Mouse (Mus musculus): ENCODE measurements around the gene Rnf187. TPM values are rescaled to one million over a fixed set of nuclear protein-coding genes. Genes with fewer than 3 reads are reported as not detected.

Rnf187 gene
- polyA plus RNA-seq, 1 experiment from 2014 or later, result 217 TPM

- Histone ChIP-seq H3K27me3 (ENCODE audit: insufficient read depth, low read length) (no peaks in the 10 kb centered on the region), H3K36me3 (ENCODE audit: insufficient read depth, low read length) (peaks cover 22% of the 10 kb centered on the region), H3K4me3 (ENCODE audit: low read length) (peak overlapping the region; percentile 81), H3K9ac (replicated peaks; ENCODE audit: low read length) (peak overlapping the region; percentile 83), H3K9me3 (ENCODE audit: low read length) (no peaks in the 10 kb centered on the region), H3K4me1 (ENCODE audit: insufficient read depth, low read length) (peaks cover 34% of the 10 kb centered on the region), H3K27ac (ENCODE audit: low read length) (no peak overlapping the region), H3K4me2 (replicated peaks; ENCODE audit: low read depth, low read length) (peak overlapping the region; percentile 94)
- WGBS, result 75% methylated on average over 3 of the region's 3 CpGs
- no peak for ATAC-seq (ENCODE audit: low FRiP score, low TSS enrichment)
Measured at GRCm38 (mm10) chr11:58979183-58979582, 40.5 kb upstream of the Rnf187 start.

GRCm38 (mm10) chr11:58978706-58979030, 40.0 kb upstream of the Rnf187 start:
- WGBS, result 3% methylated on average over 5 of the region's 5 CpGs

GRCm38 (mm10) chr11:58978027-58978705, 39.5 kb upstream of the Rnf187 start, which contains the start of gene Trim11:
Trim11 (plus strand) TSS chr11:58978093.
- Histone ChIP-seq H3K9ac (replicated peaks; ENCODE audit: low read length) (peak within 1 kb of the TSS; percentile 83), H3K9me3 (ENCODE audit: low read length) (no peaks in the 10 kb centered on the region), H3K36me3 (ENCODE audit: insufficient read depth, low read length) (peaks cover 16% of the 10 kb centered on the region), H3K4me3 (ENCODE audit: low read length) (peak within 1 kb of the TSS; percentile 81), H3K27me3 (ENCODE audit: insufficient read depth, low read length) (no peaks in the 10 kb centered on the region), H3K4me1 (ENCODE audit: insufficient read depth, low read length) (peaks cover 34% of the 10 kb centered on the region), H3K27ac (ENCODE audit: low read length) (peak within 1 kb of the TSS; percentile 90), H3K4me2 (replicated peaks; ENCODE audit: low read depth, low read length) (peak within 1 kb of the TSS; percentile 94)
- 0% methylated on average over 64 of the region's 64 CpGs for WGBS
- ATAC-seq (ENCODE audit: low FRiP score, low TSS enrichment), result peak; percentile 77

More at GRCm38 (mm10) chr11:58978706-58979030, 40.0 kb upstream of the Rnf187 start:
- Histone ChIP-seq H3K4me1 (ENCODE audit: insufficient read depth, low read length) (peaks cover 34% of the 10 kb centered on the region), H3K27me3 (ENCODE audit: insufficient read depth, low read length) (no peaks in the 10 kb centered on the region), H3K36me3 (ENCODE audit: insufficient read depth, low read length) (peaks cover 17% of the 10 kb centered on the region), H3K27ac (ENCODE audit: low read length) (no peak overlapping the region), H3K9ac (replicated peaks; ENCODE audit: low read length) (peak overlapping the region; percentile 83), H3K9me3 (ENCODE audit: low read length) (no peaks in the 10 kb centered on the region), H3K4me2 (replicated peaks; ENCODE audit: low read depth, low read length) (peak overlapping the region; percentile 94), H3K4me3 (ENCODE audit: low read length) (peak overlapping the region; percentile 81)
- ATAC-seq (ENCODE audit: low FRiP score, low TSS enrichment), result no peak

GRCm38 (mm10) chr11:58977607-58978026, 38.9 kb upstream of the Rnf187 start:
- 0% methylated on average over 21 of the region's 21 CpGs for WGBS
- Histone ChIP-seq H3K9me3 (ENCODE audit: low read length) (no peaks in the 10 kb centered on the region), H3K36me3 (ENCODE audit: insufficient read depth, low read length) (peaks cover 11% of the 10 kb centered on the region), H3K4me3 (ENCODE audit: low read length) (peak overlapping the region; percentile 81), H3K27ac (ENCODE audit: low read length) (peak overlapping the region; percentile 90), H3K4me1 (ENCODE audit: insufficient read depth, low read length) (peaks cover 34% of the 10 kb centered on the region), H3K4me2 (replicated peaks; ENCODE audit: low read depth, low read length) (peak overlapping the region; percentile 94), H3K27me3 (ENCODE audit: insufficient read depth, low read length) (no peaks in the 10 kb centered on the region), H3K9ac (replicated peaks; ENCODE audit: low read length) (peak overlapping the region; percentile 83)
- ATAC-seq (ENCODE audit: low FRiP score, low TSS enrichment), result peak; percentile 24; the same call in 1 of the 2 replicates

GRCm38 (mm10) chr11:58977150-58977549, 38.4 kb upstream of the Rnf187 start:
- ATAC-seq (ENCODE audit: low FRiP score, low TSS enrichment), result no peak
- Histone ChIP-seq H3K27me3 (ENCODE audit: insufficient read depth, low read length) (no peaks in the 10 kb centered on the region), H3K36me3 (ENCODE audit: insufficient read depth, low read length) (peaks cover 8% of the 10 kb centered on the region), H3K9me3 (ENCODE audit: low read length) (no peaks in the 10 kb centered on the region), H3K4me3 (ENCODE audit: low read length) (peak overlapping the region; percentile 81), H3K9ac (replicated peaks; ENCODE audit: low read length) (peak overlapping the region; percentile 83), H3K4me1 (ENCODE audit: insufficient read depth, low read length) (peaks cover 34% of the 10 kb centered on the region), H3K4me2 (replicated peaks; ENCODE audit: low read depth, low read length) (peak overlapping the region; percentile 94), H3K27ac (ENCODE audit: low read length) (peak overlapping the region; percentile 90)
- under 1% methylated on average over 29 of the region's 29 CpGs for WGBS

- H3K4me1 ChIP-seq (ENCODE audit: insufficient read depth, low read length), result peaks cover 32% of the 10 kb centered on the region
- H3K27ac ChIP-seq (ENCODE audit: low read length), result no peak overlapping the region
- no peak overlapping the region for H3K9ac ChIP-seq (replicated peaks; ENCODE audit: low read length)
- ATAC-seq (ENCODE audit: low FRiP score, low TSS enrichment), result no peak
- H3K4me3 ChIP-seq (ENCODE audit: low read length), result no peak overlapping the region
- H3K27me3 ChIP-seq (ENCODE audit: insufficient read depth, low read length), result no peaks in the 10 kb centered on the region
- WGBS, result 88% methylated on average over 3 of the region's 3 CpGs
- H3K9me3 ChIP-seq (ENCODE audit: low read length), result no peaks in the 10 kb centered on the region
- no peak overlapping the region for H3K4me2 ChIP-seq (replicated peaks; ENCODE audit: low read depth, low read length)
- peaks cover 16% of the 10 kb centered on the region for H3K36me3 ChIP-seq (ENCODE audit: insufficient read depth, low read length)
Measured at GRCm38 (mm10) chr11:58974414-58974813, 35.7 kb upstream of the Rnf187 start.

DNA sequence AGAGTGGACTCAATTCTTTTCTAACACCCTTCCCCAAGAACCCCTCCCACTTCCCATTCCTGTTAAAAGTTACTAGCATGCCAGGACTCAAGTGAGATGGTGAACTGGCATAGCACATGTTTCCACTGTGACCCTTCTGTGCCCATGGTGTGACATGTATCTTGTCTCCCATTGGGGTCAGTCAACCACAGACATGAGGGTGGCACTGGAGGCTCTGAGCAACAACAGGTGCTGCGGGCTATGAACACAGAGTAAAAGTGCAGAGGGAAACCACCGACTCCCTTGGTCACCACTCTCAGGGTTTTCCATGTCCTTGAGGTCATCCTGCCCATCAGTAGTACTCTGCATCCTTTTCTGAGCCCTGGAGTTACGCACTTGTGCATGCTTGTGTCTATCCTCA, 33.1 kb upstream of the Rnf187 start:
- no peak overlapping the region for H3K9ac ChIP-seq (replicated peaks; ENCODE audit: low read length)
- H3K27me3 ChIP-seq (ENCODE audit: insufficient read depth, low read length), result no peaks in the 10 kb centered on the region
- no peak for ATAC-seq (ENCODE audit: low FRiP score, low TSS enrichment)
- 95% methylated on average over 3 of the region's 3 CpGs for WGBS
- no peak overlapping the region for H3K4me2 ChIP-seq (replicated peaks; ENCODE audit: low read depth, low read length)
- H3K4me3 ChIP-seq (ENCODE audit: low read length), result no peak overlapping the region
- H3K4me1 ChIP-seq (ENCODE audit: insufficient read depth, low read length), result peaks cover 33% of the 10 kb centered on the region
- H3K27ac ChIP-seq (ENCODE audit: low read length), result no peak overlapping the region
- H3K36me3 ChIP-seq (ENCODE audit: insufficient read depth, low read length), result peaks cover 16% of the 10 kb centered on the region
- H3K9me3 ChIP-seq (ENCODE audit: low read length), result no peaks in the 10 kb centered on the region

DNA sequence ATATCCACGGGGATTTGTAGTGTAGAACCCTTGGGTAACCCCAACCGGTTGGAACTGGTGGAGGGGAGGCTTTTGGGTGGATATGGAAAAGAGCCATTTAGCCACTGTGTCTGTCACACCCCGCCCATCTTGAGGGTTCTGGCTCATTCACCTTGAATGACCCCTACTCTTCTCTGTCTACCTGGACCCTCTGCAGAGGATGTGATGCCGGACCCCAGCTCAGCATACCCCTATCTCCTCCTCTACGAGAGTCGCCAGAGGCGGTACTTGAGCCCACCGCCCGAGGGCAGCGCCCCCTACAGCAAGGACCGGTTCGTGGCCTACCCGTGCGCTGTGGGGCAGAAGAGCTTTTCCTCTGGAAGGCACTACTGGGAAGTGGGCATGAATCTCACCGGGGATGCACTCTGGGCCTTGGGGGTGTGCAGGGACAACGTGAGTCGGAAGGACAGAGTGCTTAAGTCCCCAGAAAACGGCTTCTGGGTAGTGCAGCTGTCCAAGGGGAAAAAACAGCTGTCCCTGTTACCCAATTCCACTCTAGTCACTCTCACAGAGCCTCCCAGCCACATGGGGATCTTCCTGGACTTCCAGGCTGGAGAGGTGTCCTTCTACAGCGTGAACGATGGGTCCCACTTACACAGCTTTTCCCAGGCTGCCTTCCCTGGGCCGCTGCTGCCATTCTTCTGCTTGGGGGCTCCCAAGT, 32.3 kb upstream of the Rnf187 start:
- H3K27ac ChIP-seq (ENCODE audit: low read length), result peak overlapping the region; percentile 92; the same call in 1 of the 2 replicates
- WGBS, result 88% methylated on average over 21 of the region's 21 CpGs
- H3K4me2 ChIP-seq (replicated peaks; ENCODE audit: low read depth, low read length), result no peak overlapping the region
- no peak overlapping the region for H3K9ac ChIP-seq (replicated peaks; ENCODE audit: low read length)
- no peak for ATAC-seq (ENCODE audit: low FRiP score, low TSS enrichment)
- no peaks in the 10 kb centered on the region for H3K27me3 ChIP-seq (ENCODE audit: insufficient read depth, low read length)
- peaks cover 36% of the 10 kb centered on the region for H3K4me1 ChIP-seq (ENCODE audit: insufficient read depth, low read length)
- H3K4me3 ChIP-seq (ENCODE audit: low read length), result no peak overlapping the region
- H3K9me3 ChIP-seq (ENCODE audit: low read length), result no peaks in the 10 kb centered on the region
- peaks cover 16% of the 10 kb centered on the region for H3K36me3 ChIP-seq (ENCODE audit: insufficient read depth, low read length)

GRCm38 (mm10) chr11:58969659-58970058, 30.9 kb upstream of the Rnf187 start:
- Histone ChIP-seq H3K4me2 (replicated peaks; ENCODE audit: low read depth, low read length) (0 out of 2 replicates have a peak overlapping the region, but pooled peaks have one; percentile 20), H3K27me3 (ENCODE audit: insufficient read depth, low read length) (no peaks in the 10 kb centered on the region), H3K9ac (replicated peaks; ENCODE audit: low read length) (no peak overlapping the region), H3K4me3 (ENCODE audit: low read length) (no peak overlapping the region), H3K4me1 (ENCODE audit: insufficient read depth, low read length) (peaks cover 42% of the 10 kb centered on the region), H3K36me3 (ENCODE audit: insufficient read depth, low read length) (peaks cover 14% of the 10 kb centered on the region), H3K27ac (ENCODE audit: low read length) (peak overlapping the region; percentile 92), H3K9me3 (ENCODE audit: low read length) (no peaks in the 10 kb centered on the region)
- 40% methylated on average over 6 of the region's 6 CpGs for WGBS
- peak; percentile 86 for ATAC-seq (ENCODE audit: low FRiP score, low TSS enrichment)

- H3K27me3 ChIP-seq (ENCODE audit: insufficient read depth, low read length), result no peaks in the 10 kb centered on the region
- WGBS, result 46% methylated on average over 8 of the region's 8 CpGs
- peaks cover 44% of the 10 kb centered on the region for H3K4me1 ChIP-seq (ENCODE audit: insufficient read depth, low read length)
- H3K9ac ChIP-seq (replicated peaks; ENCODE audit: low read length), result peak overlapping the region; percentile 49; the same call in 1 of the 2 replicates
- ATAC-seq (ENCODE audit: low FRiP score, low TSS enrichment), result peak; percentile 76
- H3K36me3 ChIP-seq (ENCODE audit: insufficient read depth, low read length), result peaks cover 10% of the 10 kb centered on the region
- peak overlapping the region; percentile 92 for H3K27ac ChIP-seq (ENCODE audit: low read length)
- H3K4me2 ChIP-seq (replicated peaks; ENCODE audit: low read depth, low read length), result 0 out of 2 replicates have a peak overlapping the region, but pooled peaks have one; percentile 20
- no peaks in the 10 kb centered on the region for H3K9me3 ChIP-seq (ENCODE audit: low read length)
- H3K4me3 ChIP-seq (ENCODE audit: low read length), result no peak overlapping the region
Measured at GRCm38 (mm10) chr11:58969027-58969426, 30.3 kb upstream of the Rnf187 start.
